Comparison of ENCODE assay signal across 27 mouse cellular contexts in the genomic region with DNA sequence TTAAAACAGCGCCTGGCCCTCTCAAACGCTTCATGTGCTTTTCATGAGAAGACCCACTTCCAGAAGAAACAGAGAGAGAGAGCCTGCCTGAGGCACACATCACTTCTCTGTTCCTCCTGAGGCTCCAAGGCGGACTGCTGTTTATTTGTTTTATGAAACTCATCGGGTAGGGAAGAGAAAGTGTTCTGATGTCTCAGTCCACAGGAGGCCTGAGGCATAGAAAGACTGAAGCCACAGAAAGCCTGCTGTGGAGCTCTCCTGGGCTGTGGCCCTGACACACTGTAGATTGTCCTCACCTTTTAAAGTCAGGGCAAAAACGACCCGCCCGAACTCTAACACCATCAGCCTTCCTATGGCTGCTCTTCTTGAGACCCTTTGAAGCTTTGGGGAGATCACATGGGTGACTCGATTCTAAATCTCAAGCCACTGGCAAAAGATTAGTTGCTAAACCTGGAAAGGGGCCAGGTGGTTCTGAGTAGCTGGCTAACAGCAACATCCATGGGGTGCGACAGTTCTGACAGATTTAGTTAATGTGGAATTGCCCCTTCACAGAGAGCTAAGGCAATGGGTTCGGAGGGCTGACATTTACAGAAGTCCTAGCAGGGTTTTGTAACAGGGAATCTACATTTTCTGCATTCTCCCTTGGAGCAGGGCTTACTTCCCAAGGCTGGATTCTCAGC. TPM values are rescaled to one million over a fixed set of nuclear protein-coding genes. Genes with fewer than 3 reads are reported as not detected.
DNase-seq lines count a peak whose midpoint lies in the region; ATAC-seq and TF ChIP-seq lines count a peak whose summit lies in the region.
"Had no signal": no experiment of that assay in that cellular context is flagged by ENCODE, and none has a peak within 500 bp of the region (broad histone marks: within the 10 kb centered on the region; RNA-seq: fewer than 3 reads in every experiment).

No protein-coding gene starts in this region.

- peaks cover 19% of the 10 kb centered on the region for H3K4me1 ChIP-seq in heart, embryonic 13.5 days
- H3K4me1 ChIP-seq in heart, embryonic 11.5 days (ENCODE audit: control insufficient read depth, insufficient read depth, low read length), result no peaks in the 10 kb centered on the region
- H3K4me1 ChIP-seq: liver, embryonic 12.5 days; midbrain, embryonic 12.5 days had no signal

- DNase-seq in cerebellum, postnatal 10 days, result peak; percentile 65 to 66
- no peak for DNase-seq in cerebellum, adult 18-20 months
- DNase-seq in lung, postnatal 10 days, result peak; percentile 34
- no peak for DNase-seq in lung, postnatal 14 days
- peak; percentile 24 for DNase-seq in adipocyte (ENCODE audit: low spot score)
- no peak for DNase-seq in layer of hippocampus, adult 2 months (ENCODE audit: low spot score in 2 of 2)
- DNase-seq: adrenal gland, adult 2 months; B cell, adult 2 months; cerebellum, adult 11-12 months; gastrocnemius, postnatal 10 days; heart, postnatal 10 days; kidney, postnatal 36 days; layer of hippocampus, adult 9-11 months; right cerebral cortex, postnatal 14 days; spleen, adult 18-20 months; thymus, postnatal 25 days had no signal

- H3K27ac ChIP-seq in heart, embryonic 13.5 days (replicated peaks), result no peak overlapping the region
- H3K27ac ChIP-seq in heart, embryonic 11.5 days (ENCODE audit: low read depth, low read length), result no peak overlapping the region
- H3K27ac ChIP-seq in layer of hippocampus, adult 2 months, result no peak overlapping the region
- H3K27ac ChIP-seq: forebrain, embryonic 10.5 days; hindbrain, embryonic 13.5 days; liver, embryonic 12.5 days; macrophage; midbrain, embryonic 12.5 days; neural tube, embryonic 13.5 days had no signal

- H3K9ac ChIP-seq in heart, embryonic 13.5 days, result 0 out of 2 replicates have a peak overlapping the region, but pooled peaks have one; percentile 11
- H3K9ac ChIP-seq in heart, embryonic 11.5 days (ENCODE audit: low read depth, low read length), result no peak overlapping the region
- H3K9ac ChIP-seq: hindbrain, embryonic 13.5 days; liver, embryonic 12.5 days; midbrain, embryonic 12.5 days; neural tube, embryonic 13.5 days had no signal

- H3K36me3 ChIP-seq in heart, embryonic 13.5 days, result no peaks in the 10 kb centered on the region
- H3K36me3 ChIP-seq in heart, embryonic 11.5 days (ENCODE audit: control insufficient read depth, insufficient read depth, low read length), result no peaks in the 10 kb centered on the region
- H3K36me3 ChIP-seq: forebrain, embryonic 10.5 days; hindbrain, embryonic 13.5 days; liver, embryonic 12.5 days; midbrain, embryonic 12.5 days; neural tube, embryonic 13.5 days had no signal

- no peak for ATAC-seq in heart, embryonic 13.5 days (ENCODE audit: extremely low read depth, insufficient number of reproducible peaks, low FRiP score, low TSS enrichment)
- ATAC-seq in heart, embryonic 11.5 days (replicated peaks; ENCODE audit: insufficient number of reproducible peaks, low FRiP score, low TSS enrichment), result no peak
- ATAC-seq: liver, embryonic 12.5 days had no signal

- H3K9me3 ChIP-seq in heart, embryonic 13.5 days, result 0 out of 2 replicates have a peak, but pooled peaks cover 6% of the 10 kb centered on the region
- H3K9me3 ChIP-seq in heart, embryonic 11.5 days (replicated peaks; ENCODE audit: control insufficient read depth, low read length), result no peaks in the 10 kb centered on the region
- H3K9me3 ChIP-seq: forebrain, embryonic 10.5 days; hindbrain, embryonic 13.5 days; liver, embryonic 12.5 days; midbrain, embryonic 12.5 days; neural tube, embryonic 13.5 days had no signal

- WGBS in heart, embryonic 13.5 days, result 52% methylated on average over 10 of the region's 10 CpGs
- 57% methylated on average over 10 of the region's 10 CpGs for WGBS in heart, embryonic 11.5 days (ENCODE audit: insufficient replicate concordance)

- no peak overlapping the region for H3K4me3 ChIP-seq in heart, embryonic 13.5 days
- no peak overlapping the region for H3K4me3 ChIP-seq in heart, embryonic 11.5 days (ENCODE audit: low read depth, low read length)
- no peak overlapping the region for H3K4me3 ChIP-seq in layer of hippocampus, adult 2 months
- H3K4me3 ChIP-seq: forebrain, embryonic 10.5 days; hindbrain, embryonic 13.5 days; liver, embryonic 12.5 days; midbrain, embryonic 12.5 days; neural tube, embryonic 13.5 days had no signal

- H3K4me2 ChIP-seq in heart, embryonic 13.5 days, result no peak overlapping the region
- no peak overlapping the region for H3K4me2 ChIP-seq in heart, embryonic 11.5 days
- H3K4me2 ChIP-seq: hindbrain, embryonic 13.5 days; liver, embryonic 12.5 days; midbrain, embryonic 12.5 days; neural tube, embryonic 13.5 days had no signal

- TF ChIP-seq CTCF in layer of hippocampus, adult 2 months (conservative IDR thresholded peaks at IDR 0.05), result no peak

- H3K27me3 ChIP-seq in heart, embryonic 13.5 days (replicated peaks), result no peaks in the 10 kb centered on the region
- H3K27me3 ChIP-seq in heart, embryonic 11.5 days (ENCODE audit: control insufficient read depth, insufficient read depth, low read length), result no peaks in the 10 kb centered on the region
- H3K27me3 ChIP-seq: hindbrain, embryonic 13.5 days; liver, embryonic 12.5 days; midbrain, embryonic 12.5 days; neural tube, embryonic 13.5 days had no signal

RNA-seq across cellular contexts. Expression of a gene that starts 35.0 kb away (rescaled TPM):
- 113 and 127 TPM in 2 replicates for polyA plus RNA-seq in heart, embryonic 13.5 days (2015; fragmentation: Nextera tagmentation; extraction: Ambion mirVana)
- 148 and 156 TPM in 2 replicates for polyA plus RNA-seq in heart, embryonic 11.5 days (2014; fragmentation: Nextera tagmentation; extraction: Ambion mirVana)
- total RNA-seq in layer of hippocampus, adult 2 months (2021), result 10 to 100 TPM; 27.1 to 28.4 TPM

RNA-seq across cellular contexts. Expression of a gene that starts 59.7 kb away (rescaled TPM):
- not detected in 2 replicates for polyA plus RNA-seq in heart, embryonic 13.5 days (2015; fragmentation: Nextera tagmentation; extraction: Ambion mirVana)
- polyA plus RNA-seq in heart, embryonic 11.5 days (2014; fragmentation: Nextera tagmentation; extraction: Ambion mirVana), result not detected in 2 replicates
- under 1 TPM in 1 of 2 experiments, not detected in 1; 0.08 TPM for total RNA-seq in layer of hippocampus, adult 2 months (2021)
- total RNA-seq: adrenal gland, adult 2 months; gastrocnemius, postnatal 10 days; heart, adult 8-10 months; heart, postnatal 10 days had no signal
- polyA plus RNA-seq: adrenal gland, adult 2 months; forebrain, embryonic 10.5 days; intestine, embryonic 14.5 days; limb, embryonic 11.5 days; liver, embryonic 12.5 days; macrophage; midbrain, embryonic 12.5 days had no signal

Comparison
In these comparisons a context has a peak if more than half of its experiments do, and no peak if none do; other contexts are left out.
1. DNase-seq: peak in cerebellum, postnatal 10 days (2 of 2), lung, postnatal 10 days (single experiment) and adipocyte (single experiment); none in cerebellum, adult 18-20 months (0 of 2), lung, postnatal 14 days (single experiment) and layer of hippocampus, adult 2 months (0 of 2).